Mouse (Mus musculus) embryonic stem cell, embryonic (primary cell): ENCODE results near the gene 4933405L10Rik.

ENCODE experiments used
- CTCF ChIA-PET, 4 experiments: fragments of 300-600 bp in 2 of 4; fragments of 350-600 bp in 2 of 4; sonication (Branson Sonifier 250); formaldehyde crosslinking; loops; one replicate each; lab custom pipeline; 2022; ENCODE audit warnings: inconsistent platforms in 2 of 4; lab: Charles Lee
- POLR2A ChIA-PET, 4 experiments: fragments of 300-600 bp in 2 of 4; fragments of 350-600 bp in 2 of 4; sonication (Branson Sonifier 250); formaldehyde crosslinking; loops; one replicate each; lab custom pipeline; 2022; ENCODE audit warnings: antibody characterized with exemption in 4 of 4, inconsistent platforms in 1 of 4; lab: Charles Lee

The 4933405L10Rik gene

DNA sequence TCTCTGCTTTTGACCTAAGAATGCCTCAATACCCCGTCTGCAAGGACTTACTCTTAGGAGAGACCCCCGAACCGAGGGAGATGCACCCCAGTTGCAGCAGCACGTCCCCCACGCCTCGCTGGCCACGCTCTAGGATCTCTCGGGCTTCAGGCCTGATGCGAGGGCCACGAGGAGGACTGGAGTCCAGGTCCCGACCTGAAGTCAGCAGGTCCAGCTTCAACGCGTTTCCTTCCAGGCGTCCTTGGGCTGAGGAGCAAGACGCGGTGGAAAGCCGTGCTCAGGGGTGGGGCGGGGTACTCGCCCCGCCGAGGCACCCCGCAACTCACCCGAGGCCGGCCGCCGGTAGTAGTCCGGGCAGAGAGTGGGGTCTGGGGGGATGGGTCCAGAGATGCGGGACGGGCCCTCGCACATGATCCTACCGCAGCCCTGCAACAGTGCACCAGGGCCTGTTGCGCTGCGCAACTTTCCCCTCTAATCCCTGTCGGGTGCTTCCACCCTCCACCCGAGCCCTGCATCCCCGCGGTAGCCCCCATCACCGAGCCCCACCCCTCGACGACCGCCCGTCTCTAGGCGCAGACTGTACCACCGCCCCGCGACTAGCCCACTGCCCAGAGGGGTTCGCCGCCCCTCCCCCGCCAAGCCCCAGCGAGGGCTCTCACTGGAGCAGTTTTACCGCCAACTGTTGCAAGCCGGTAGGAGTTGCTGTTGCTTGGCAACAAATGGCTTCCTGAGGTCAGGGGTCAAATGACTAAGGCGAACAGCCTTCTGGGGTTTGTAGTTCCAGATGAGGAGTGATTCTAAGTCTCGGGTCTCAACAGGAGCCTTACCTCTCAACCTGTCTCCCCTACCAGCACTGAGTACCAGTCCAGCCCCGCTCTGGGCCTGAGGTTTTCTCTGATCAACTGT, at the start of gene 4933405L10Rik, which contains the start of gene Enkd1:
Gene 4933405L10Rik, plus strand, starts transcription at position 158 of the 906 bp plus-strand sequence.
Gene Enkd1, minus strand, starts transcription at position 713 of the 906 bp plus-strand sequence.
- CTCF ChIA-PET: interaction anchor here in 2 of 4 experiments (0.5 to 1.5 kb wide), 4 partner anchors 63 to 295 kb away, joined by 3 to 10 read pairs (median 4); partner anchors contain the start of genes Kctd19 (in 1 of the 2) and Lrrc36 (in 1 of the 2)
- POLR2A ChIA-PET: interaction anchor here in 3 of 4 experiments (0.6 to 1.1 kb wide), 7 partner anchors 13 to 346 kb away, joined by 3 to 6 read pairs (median 4); no protein-coding TSS in a partner anchor

- ChIA-PET POLR2A (interaction anchor here in 3 of 4 experiments (0.6 to 19.4 kb wide), 23 partner anchors 9 to 283 kb away, joined by 3 to 236 read pairs (median 5); partner anchors contain the start of genes Agrp (in 2 of the 3), Ctcf (in 2 of the 3), Acd (in 1 of the 3) and Pard6a (in 1 of the 3)), CTCF (interaction anchor here (0.6 to 1.5 kb wide), 37 partner anchors 8 to 1021 kb away, joined by 3 to 11 read pairs (median 5); partner anchors contain the start of genes Agrp (in 2 of the 4), Ctcf (in 2 of the 4), Acd (in 1 of the 4) and Pard6a (in 1 of the 4))
Observed at GRCm38 (mm10) chr8:105661167-105661566, 46.3 kb upstream of the 4933405L10Rik start.

GRCm38 (mm10) chr8:105677891-105678290, 29.6 kb upstream of the 4933405L10Rik start:
- CTCF ChIA-PET: interaction anchor here in 1 of 4 experiments (0.6 kb wide), 1 partner anchor 20 kb away, joined by 3 read pairs; no protein-coding TSS in a partner anchor
- POLR2A ChIA-PET: interaction anchor here in 2 of 4 experiments (0.8 to 2.6 kb wide), 5 partner anchors 10 to 17 kb away, joined by 3 to 13 read pairs (median 4); no protein-coding TSS in a partner anchor

- POLR2A ChIA-PET: interaction anchor here in 3 of 4 experiments (0.7 to 4.2 kb wide), 6 partner anchors 15 to 89 kb away, joined by 3 to 45 read pairs (median 4); partner anchors contain the start of genes Acd (in 1 of the 3) and Pard6a (in 1 of the 3)
- CTCF ChIA-PET: interaction anchor here (0.6 to 4.1 kb wide), 8 partner anchors 18 to 1768 kb away, joined by 3 to 20 read pairs (median 4); partner anchors contain the start of gene Ripor1 (in 1 of the 4)
Observed at GRCm38 (mm10) chr8:105685325-105685724, 22.1 kb upstream of the 4933405L10Rik start.

DNA sequence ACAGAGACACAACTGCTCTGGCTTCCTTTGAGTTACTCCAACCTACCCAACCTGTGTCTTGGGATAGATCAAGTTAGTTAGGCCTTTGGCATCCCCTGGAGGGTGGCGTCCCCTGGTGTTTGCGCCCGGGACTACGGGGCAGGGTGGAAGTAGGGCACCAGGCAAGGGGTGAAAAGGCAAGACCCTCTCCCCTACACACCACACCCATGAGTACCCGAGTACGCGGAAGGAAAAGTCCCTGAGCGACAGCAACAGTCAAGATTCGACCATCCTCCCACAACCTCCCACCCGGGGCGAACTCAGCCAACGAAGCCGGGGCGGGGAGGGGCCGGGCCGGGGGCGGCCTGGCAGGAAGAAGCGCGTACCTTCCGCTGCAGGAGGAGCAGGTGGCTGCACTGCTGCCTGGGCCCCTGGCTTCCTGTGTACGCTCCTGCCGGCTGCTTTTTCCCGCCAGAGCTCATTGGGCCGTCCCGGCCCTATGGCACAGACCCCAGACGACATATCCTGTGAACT, 21.6 kb upstream of the 4933405L10Rik start, which contains the start of gene Carmil2:
Gene Carmil2, plus strand, starts transcription at position 479 of the 513 bp plus-strand sequence.
- CTCF ChIA-PET: interaction anchor here in 3 of 4 experiments (0.9 to 4.1 kb wide), 8 partner anchors 31 to 152 kb away, joined by 3 to 20 read pairs (median 4); partner anchors contain the start of gene Ripor1 (in 1 of the 3)
- POLR2A ChIA-PET: interaction anchor here in 3 of 4 experiments (0.6 to 4.9 kb wide), 22 partner anchors 13 to 208 kb away, joined by 3 to 58 read pairs (median 5); partner anchors contain the start of genes Acd (in 3 of the 3), Pard6a (in 3 of the 3), Agrp (in 2 of the 3) and Ctcf (in 2 of the 3)

- ChIA-PET CTCF (interaction anchor here (0.5 to 4.1 kb wide), 17 partner anchors 14 to 259 kb away, joined by 3 to 20 read pairs (median 3); partner anchors contain the start of genes Atp6v0d1 (in 1 of the 4), Nrn1l (in 1 of the 4) and Ripor1 (in 1 of the 4)), POLR2A (interaction anchor here in 3 of 4 experiments (0.5 to 4.9 kb wide), 36 partner anchors 11 to 610 kb away, joined by 3 to 58 read pairs (median 4); partner anchors contain the start of genes Acd (in 3 of the 3), Agrp (in 3 of the 3), Pard6a (in 3 of the 3) and Ctcf (in 2 of the 3))
Observed at GRCm38 (mm10) chr8:105686551-105686950, 20.9 kb upstream of the 4933405L10Rik start.

GRCm38 (mm10) chr8:105687512-105687911, 19.9 kb upstream of the 4933405L10Rik start:
- ChIA-PET POLR2A (interaction anchor here in 3 of 4 experiments (0.6 to 4.9 kb wide), 46 partner anchors 9 to 433 kb away, joined by 3 to 58 read pairs (median 4); partner anchors contain the start of genes Acd (in 3 of the 3), Pard6a (in 3 of the 3), Agrp (in 2 of the 3) and Ctcf (in 2 of the 3)), CTCF (interaction anchor here (0.5 to 4.1 kb wide), 21 partner anchors 17 to 833 kb away, joined by 3 to 20 read pairs (median 3); partner anchors contain the start of gene Nrn1l (in 1 of the 4))

DNA sequence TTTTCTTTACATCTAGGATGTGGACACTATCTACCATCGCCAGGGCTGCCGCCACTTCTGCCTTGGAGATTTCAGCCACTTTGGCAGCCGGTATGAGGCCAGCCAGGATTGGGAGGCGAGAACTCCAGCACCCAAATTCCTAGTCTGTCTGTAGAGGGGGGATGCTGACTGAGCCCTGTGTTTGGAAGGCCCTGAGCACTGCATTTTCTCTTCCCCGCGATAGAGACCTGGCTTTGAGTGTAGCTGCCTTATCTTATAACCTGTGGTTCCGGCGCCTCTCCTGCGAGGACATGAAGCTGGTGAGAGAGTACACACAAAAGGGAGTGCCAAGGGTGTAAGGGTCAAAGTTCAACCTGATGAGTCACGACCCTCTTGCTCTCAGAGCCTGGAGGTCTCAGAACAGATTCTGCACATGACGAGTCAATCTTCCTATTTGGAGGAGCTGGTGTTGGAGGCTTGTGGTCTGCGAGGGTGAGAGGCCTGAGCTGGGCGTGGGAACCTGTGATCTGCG, 19.2 kb upstream of the 4933405L10Rik start:
- ChIA-PET CTCF (interaction anchor here (0.5 to 2.8 kb wide), 12 partner anchors 16 to 833 kb away, joined by 3 to 11 read pairs (median 3); no protein-coding TSS in a partner anchor), POLR2A (interaction anchor here (0.6 to 4.9 kb wide), 47 partner anchors 9 to 451 kb away, joined by 3 to 58 read pairs (median 4); partner anchors contain the start of genes Acd (in 2 of the 4), Ctcf (in 2 of the 4), Pard6a (in 2 of the 4) and Pskh1 (in 2 of the 4))

DNA sequence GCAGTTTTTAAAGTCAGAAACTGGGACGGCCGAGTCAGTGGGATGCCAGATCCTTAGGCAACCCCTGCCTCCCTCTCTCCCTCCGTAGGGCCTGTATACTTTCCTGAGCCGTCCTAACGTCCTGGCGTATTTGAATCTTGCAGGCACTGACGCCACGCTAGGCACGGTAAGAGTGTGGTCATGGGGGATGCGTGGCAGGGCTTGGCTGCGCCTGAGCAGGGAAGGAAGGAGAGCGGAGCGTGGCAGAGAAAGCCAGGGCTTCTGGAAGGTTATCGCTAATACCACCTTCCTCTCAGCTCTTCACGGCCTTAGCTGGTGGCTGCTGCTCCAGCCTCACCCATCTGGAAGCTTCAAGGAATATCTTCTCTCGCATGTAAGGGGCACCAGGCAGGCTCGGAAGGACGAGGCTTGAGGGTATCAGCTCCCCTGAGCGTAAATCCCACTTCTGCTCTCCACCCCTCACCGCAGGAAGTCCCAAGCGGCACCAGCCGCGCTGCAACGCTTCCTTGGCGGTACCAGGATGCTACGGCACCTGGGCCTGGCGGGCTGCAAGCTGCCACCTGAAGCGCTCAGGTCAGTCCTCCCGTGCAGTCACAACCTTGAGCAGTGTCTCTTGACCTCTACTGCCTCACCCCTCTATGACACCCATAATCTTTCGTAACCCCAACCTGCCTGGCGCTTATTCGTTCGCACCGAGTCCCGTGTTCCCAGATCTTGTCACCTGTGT, 18.0 kb upstream of the 4933405L10Rik start:
- ChIA-PET CTCF (interaction anchor here in 2 of 4 experiments (0.6 to 1.9 kb wide), 4 partner anchors 25 to 112 kb away, joined by 4 to 6 read pairs (median 6); no protein-coding TSS in a partner anchor), POLR2A (interaction anchor here in 3 of 4 experiments (0.5 to 4.9 kb wide), 21 partner anchors 9 to 205 kb away, joined by 3 to 58 read pairs (median 4); partner anchors contain the start of genes Acd (in 2 of the 3), Pard6a (in 2 of the 3), Agrp (in 1 of the 3) and Atp6v0d1 (in 1 of the 3))

DNA sequence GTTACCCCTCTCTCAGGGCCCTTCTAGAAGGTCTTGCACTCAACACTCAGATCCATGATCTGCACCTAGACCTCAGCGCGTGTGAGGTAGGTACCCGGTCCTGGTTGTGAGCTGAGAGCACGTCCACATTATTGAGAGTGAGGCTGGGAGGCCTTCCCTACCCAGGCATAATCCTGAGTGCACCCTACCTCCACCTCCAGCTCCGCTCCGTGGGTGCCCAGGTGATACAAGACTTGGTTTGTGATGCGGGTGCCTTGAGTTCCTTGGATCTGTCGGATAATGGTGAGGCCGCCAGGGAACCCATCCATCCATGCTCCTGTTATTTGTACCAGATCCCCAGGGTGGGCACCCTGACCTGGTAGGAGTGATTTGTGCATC, 17.5 kb upstream of the 4933405L10Rik start:
- ChIA-PET CTCF (interaction anchor here in 1 of 4 experiments (1.9 kb wide), 1 partner anchor 28 kb away, joined by 6 read pairs; no protein-coding TSS in a partner anchor), POLR2A (interaction anchor here in 2 of 4 experiments (1.0 to 4.9 kb wide), 9 partner anchors 9 to 68 kb away, joined by 3 to 58 read pairs (median 6); partner anchors contain the start of genes Acd (in 2 of the 2), Pard6a (in 2 of the 2), Agrp (in 1 of the 2) and Ctcf (in 1 of the 2))

DNA sequence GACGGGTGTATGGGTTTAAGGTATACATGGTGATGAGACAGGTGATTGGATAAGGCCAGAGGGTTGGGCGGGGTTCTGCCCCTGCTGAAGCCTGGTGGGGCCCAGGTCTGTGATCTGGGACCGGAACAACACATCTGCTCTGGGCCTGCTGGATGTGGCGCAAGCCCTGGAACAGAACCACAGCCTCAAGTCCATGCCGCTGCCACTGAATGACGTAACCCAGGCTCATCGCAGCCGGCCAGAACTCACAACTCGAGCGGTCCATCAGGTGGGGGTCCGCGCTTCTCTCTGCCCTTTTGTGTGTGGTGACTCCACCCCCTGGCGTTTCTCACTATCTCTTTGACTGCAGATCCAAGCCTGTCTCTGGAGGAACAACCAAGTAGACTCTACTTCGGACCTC, 16.5 kb upstream of the 4933405L10Rik start:
- POLR2A ChIA-PET: no interaction called here
- CTCF ChIA-PET: interaction anchor here in 2 of 4 experiments (0.5 to 1.0 kb wide), 2 partner anchors 30 to 175 kb away, joined by 3 read pairs; no protein-coding TSS in a partner anchor

DNA sequence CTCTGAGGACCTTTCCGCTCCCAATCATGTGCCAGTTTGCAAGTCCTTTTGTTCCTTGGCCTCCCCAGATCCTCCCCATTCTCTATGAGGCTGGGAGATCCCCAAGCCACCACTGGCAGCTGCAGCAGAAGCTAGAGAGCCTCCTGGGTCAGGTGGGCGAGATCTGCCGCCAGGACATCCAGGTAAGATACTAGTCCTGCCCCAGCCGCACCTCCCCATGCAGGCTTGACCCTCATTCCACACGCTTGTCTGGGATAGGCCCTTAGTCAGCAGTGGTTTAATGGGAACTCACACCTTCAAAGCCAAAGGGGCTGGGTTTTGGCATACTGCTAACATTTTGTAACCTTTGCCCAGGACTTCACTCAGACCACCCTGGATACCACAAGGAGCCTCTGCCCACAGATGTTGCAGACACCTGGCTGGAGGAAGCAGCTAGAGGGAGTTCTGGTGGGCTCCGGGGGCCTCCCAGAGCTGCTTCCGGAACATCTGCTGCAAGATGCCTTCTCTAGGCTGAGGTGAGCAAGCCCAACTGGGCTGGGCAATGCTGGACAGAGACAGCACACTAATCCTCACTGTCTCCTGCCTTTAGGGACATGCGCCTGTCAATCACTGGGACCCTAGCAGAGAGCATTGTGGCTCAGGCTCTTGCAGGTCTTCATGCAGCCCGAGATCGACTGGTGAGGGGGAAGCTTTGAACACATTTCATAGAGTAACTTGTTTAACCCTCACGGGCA, 14.8 kb upstream of the 4933405L10Rik start:
- ChIA-PET CTCF (interaction anchor here in 3 of 4 experiments (1.1 to 1.9 kb wide), 3 partner anchors 56 to 96 kb away, joined by 3 to 6 read pairs (median 4); partner anchors contain the start of genes Agrp (in 1 of the 3) and Ctcf (in 1 of the 3)), POLR2A (interaction anchor here (0.5 to 2.9 kb wide), 14 partner anchors 8 to 172 kb away, joined by 3 to 10 read pairs (median 3); partner anchors contain the start of genes Acd (in 1 of the 4), Agrp (in 1 of the 4), Ctcf (in 1 of the 4) and Pard6a (in 1 of the 4))

GRCm38 (mm10) chr8:105693648-105694047, 13.8 kb upstream of the 4933405L10Rik start:
- ChIA-PET POLR2A (interaction anchor here in 3 of 4 experiments (0.5 to 2.9 kb wide), 18 partner anchors 10 to 271 kb away, joined by 3 to 10 read pairs (median 3); partner anchors contain the start of genes Ranbp10 (in 2 of the 3), Agrp (in 1 of the 3) and Ctcf (in 1 of the 3)), CTCF (interaction anchor here (0.6 to 1.9 kb wide), 9 partner anchors 20 to 97 kb away, joined by 3 to 9 read pairs (median 3); partner anchors contain the start of genes Agrp (in 1 of the 4), Ctcf (in 1 of the 4) and Ripor1 (in 1 of the 4))
